Mouse (Mus musculus): ENCODE data around the gene Isoc2a. TPM values are rescaled to one million over a fixed set of nuclear protein-coding genes. Genes with fewer than 3 reads are reported as not detected.
A peak's percentile ranks its signal among the peaks of the same experiment; 100 is the strongest.

Isoc2a gene
- polyA plus RNA-seq, 1 experiment, result 4.3 TPM

DNA sequence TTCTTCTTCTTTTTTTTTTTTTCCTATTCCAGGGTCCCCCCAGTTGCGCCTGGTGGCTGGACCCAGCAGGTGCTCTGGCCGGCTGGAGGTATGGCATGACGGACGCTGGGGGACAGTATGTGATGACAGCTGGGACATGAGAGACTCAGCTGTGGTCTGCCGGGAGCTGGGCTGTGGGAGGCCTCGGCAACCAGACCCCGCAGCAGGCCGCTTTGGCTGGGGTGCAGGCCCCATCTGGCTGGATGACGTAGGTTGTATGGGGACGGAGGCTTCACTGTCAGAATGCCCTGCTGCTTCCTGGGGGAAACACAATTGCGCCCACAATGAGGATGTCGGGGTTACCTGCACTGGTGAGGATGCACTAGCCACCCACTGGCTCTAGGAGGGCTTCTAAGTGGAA lies 56.1 kb downstream of the Isoc2a start:
- no peak for TF ChIP-seq CTCF (IDR thresholded peaks at IDR 0.05; ENCODE audit: low read depth, low read length)
- TF ChIP-seq EP300 (IDR thresholded peaks at IDR 0.05; ENCODE audit: insufficient read depth, low read depth, low read length), result no peak
- no peak for TF ChIP-seq POLR2A (IDR thresholded peaks at IDR 0.05; ENCODE audit: insufficient read depth, low read length)
- H3K36me3 ChIP-seq (ENCODE audit: control insufficient read depth, insufficient read depth, low read length, poor library complexity, severe bottlenecking), result no peaks in the 10 kb centered on the region

DNA sequence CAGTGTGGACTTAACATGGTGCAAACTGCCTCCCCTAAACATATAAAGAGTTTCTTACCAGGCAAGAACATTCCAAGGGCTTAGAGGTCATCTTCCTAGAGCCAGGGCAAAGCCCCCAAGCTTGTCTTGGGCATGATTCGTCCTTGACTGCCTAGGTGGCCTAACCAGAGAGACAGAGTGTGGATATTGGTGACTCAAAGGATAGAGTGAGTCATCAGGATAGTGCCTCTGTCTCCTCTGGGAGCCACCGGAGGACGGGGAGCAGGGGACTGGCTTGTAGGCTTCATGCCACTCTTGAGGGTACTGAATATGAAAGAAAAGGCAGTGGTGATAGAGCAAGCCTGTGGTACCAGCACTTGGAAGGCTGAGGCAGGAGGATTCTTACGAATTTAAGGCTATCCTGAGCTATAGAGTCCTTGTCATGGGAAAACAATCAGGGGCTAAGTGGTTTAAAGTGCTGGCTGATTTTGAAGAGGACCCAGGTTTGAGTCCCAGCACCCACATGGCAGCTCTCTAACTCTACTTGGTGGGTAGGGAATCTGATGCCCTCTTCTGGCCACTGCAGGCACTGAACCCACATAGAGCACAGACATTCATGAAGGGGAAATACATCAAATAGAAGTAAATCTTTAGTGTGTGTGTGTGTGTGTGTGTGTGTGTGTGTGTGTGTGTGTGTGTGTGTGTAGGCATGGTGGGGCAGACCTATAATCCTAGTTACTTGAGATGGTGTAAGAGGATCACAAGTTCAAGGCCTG lies 57.4 kb downstream of the Isoc2a start:
- H3K27me3 ChIP-seq (ENCODE audit: control insufficient read depth, insufficient read depth, low read length, poor library complexity, severe bottlenecking), result no peaks in the 10 kb centered on the region
- H3K9ac ChIP-seq (ENCODE audit: low read depth, poor library complexity, severe bottlenecking), result no peak overlapping the region
- no peak overlapping the region for H3K4me3 ChIP-seq (ENCODE audit: low read depth, low read length)
- H3K4me1 ChIP-seq (ENCODE audit: control insufficient read depth, insufficient read depth, low read length), result no peaks in the 10 kb centered on the region
- no peaks in the 10 kb centered on the region for H3K9me3 ChIP-seq (replicated peaks; ENCODE audit: control insufficient read depth, insufficient read depth, low read length, poor library complexity, severe bottlenecking)
- H3K36me3 ChIP-seq (ENCODE audit: control insufficient read depth, insufficient read depth, low read length, poor library complexity, severe bottlenecking), result no peaks in the 10 kb centered on the region
- no peak overlapping the region for H3K27ac ChIP-seq (ENCODE audit: insufficient read depth, low read length)
- TF ChIP-seq CTCF (IDR thresholded peaks at IDR 0.05; ENCODE audit: low read depth, low read length) (peak; percentile 40), EP300 (IDR thresholded peaks at IDR 0.05; ENCODE audit: insufficient read depth, low read depth, low read length) (no peak), POLR2A (IDR thresholded peaks at IDR 0.05; ENCODE audit: insufficient read depth, low read length) (no peak)

More for the DNA sequence above, 56.1 kb downstream of the Isoc2a start:
- no peak overlapping the region for H3K9ac ChIP-seq (ENCODE audit: low read depth, poor library complexity, severe bottlenecking)
- H3K4me1 ChIP-seq (ENCODE audit: control insufficient read depth, insufficient read depth, low read length), result no peaks in the 10 kb centered on the region
- H3K27ac ChIP-seq (ENCODE audit: insufficient read depth, low read length), result no peak overlapping the region
- H3K27me3 ChIP-seq (ENCODE audit: control insufficient read depth, insufficient read depth, low read length, poor library complexity, severe bottlenecking), result no peaks in the 10 kb centered on the region
- no peak overlapping the region for H3K4me3 ChIP-seq (ENCODE audit: low read depth, low read length)
- H3K9me3 ChIP-seq (replicated peaks; ENCODE audit: control insufficient read depth, insufficient read depth, low read length, poor library complexity, severe bottlenecking), result no peaks in the 10 kb centered on the region

DNA sequence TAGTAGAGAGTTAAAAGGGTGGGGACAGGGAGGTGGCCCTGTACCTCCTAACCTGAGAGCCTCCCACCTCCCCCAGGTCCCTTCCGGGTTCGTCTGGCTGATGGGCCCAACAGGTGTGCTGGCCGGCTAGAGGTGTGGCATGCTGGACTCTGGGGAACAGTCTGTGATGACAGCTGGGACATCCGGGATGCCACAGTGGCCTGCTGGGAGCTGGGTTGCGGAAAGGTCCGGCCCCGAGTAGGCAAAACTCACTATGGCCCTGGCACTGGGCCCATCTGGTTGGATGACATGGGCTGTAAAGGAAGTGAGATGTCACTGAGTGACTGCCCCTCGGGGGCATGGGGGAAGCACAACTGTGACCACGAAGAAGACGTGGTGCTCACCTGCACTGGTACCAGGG lies 59.9 kb downstream of the Isoc2a start:
- Histone ChIP-seq H3K27ac (ENCODE audit: insufficient read depth, low read length) (no peak overlapping the region), H3K4me1 (ENCODE audit: control insufficient read depth, insufficient read depth, low read length) (no peaks in the 10 kb centered on the region), H3K27me3 (ENCODE audit: control insufficient read depth, insufficient read depth, low read length, poor library complexity, severe bottlenecking) (no peaks in the 10 kb centered on the region), H3K9me3 (replicated peaks; ENCODE audit: control insufficient read depth, insufficient read depth, low read length, poor library complexity, severe bottlenecking) (no peaks in the 10 kb centered on the region), H3K36me3 (ENCODE audit: control insufficient read depth, insufficient read depth, low read length, poor library complexity, severe bottlenecking) (no peaks in the 10 kb centered on the region), H3K4me3 (ENCODE audit: low read depth, low read length) (no peak overlapping the region), H3K9ac (ENCODE audit: low read depth, poor library complexity, severe bottlenecking) (no peak overlapping the region)
- no peak for TF ChIP-seq CTCF (IDR thresholded peaks at IDR 0.05; ENCODE audit: low read depth, low read length)
- TF ChIP-seq EP300 (IDR thresholded peaks at IDR 0.05; ENCODE audit: insufficient read depth, low read depth, low read length), result no peak
- no peak for TF ChIP-seq POLR2A (IDR thresholded peaks at IDR 0.05; ENCODE audit: insufficient read depth, low read length)

DNA sequence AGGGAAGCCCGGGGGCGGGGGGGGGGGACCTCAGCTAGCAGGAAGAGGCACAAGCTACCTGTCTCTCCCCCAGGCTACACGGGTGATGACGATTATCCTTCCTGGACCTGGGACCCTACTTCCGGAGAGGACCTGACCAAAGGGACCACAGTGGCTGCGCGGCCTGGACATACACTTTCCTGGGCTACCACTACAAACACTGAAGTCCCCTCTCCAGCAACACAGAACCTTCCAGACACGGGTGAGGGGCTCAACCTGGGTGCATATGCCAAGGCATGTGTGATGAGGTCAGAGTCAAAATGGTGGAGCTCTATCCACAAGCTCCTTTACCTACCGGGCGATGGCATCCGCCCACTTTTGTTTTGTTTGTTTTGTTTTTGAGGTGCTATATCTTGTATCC lies 60.4 kb downstream of the Isoc2a start:
- H3K4me1 ChIP-seq (ENCODE audit: control insufficient read depth, insufficient read depth, low read length), result no peaks in the 10 kb centered on the region
- H3K36me3 ChIP-seq (ENCODE audit: control insufficient read depth, insufficient read depth, low read length, poor library complexity, severe bottlenecking), result no peaks in the 10 kb centered on the region
- TF ChIP-seq POLR2A (IDR thresholded peaks at IDR 0.05; ENCODE audit: insufficient read depth, low read length), result no peak
- TF ChIP-seq EP300 (IDR thresholded peaks at IDR 0.05; ENCODE audit: insufficient read depth, low read depth, low read length), result no peak
- no peak for TF ChIP-seq CTCF (IDR thresholded peaks at IDR 0.05; ENCODE audit: low read depth, low read length)
- no peak overlapping the region for H3K27ac ChIP-seq (ENCODE audit: insufficient read depth, low read length)
- H3K27me3 ChIP-seq (ENCODE audit: control insufficient read depth, insufficient read depth, low read length, poor library complexity, severe bottlenecking), result no peaks in the 10 kb centered on the region
- H3K9ac ChIP-seq (ENCODE audit: low read depth, poor library complexity, severe bottlenecking), result no peak overlapping the region
- H3K4me3 ChIP-seq (ENCODE audit: low read depth, low read length), result no peak overlapping the region
- no peaks in the 10 kb centered on the region for H3K9me3 ChIP-seq (replicated peaks; ENCODE audit: control insufficient read depth, insufficient read depth, low read length, poor library complexity, severe bottlenecking)

DNA sequence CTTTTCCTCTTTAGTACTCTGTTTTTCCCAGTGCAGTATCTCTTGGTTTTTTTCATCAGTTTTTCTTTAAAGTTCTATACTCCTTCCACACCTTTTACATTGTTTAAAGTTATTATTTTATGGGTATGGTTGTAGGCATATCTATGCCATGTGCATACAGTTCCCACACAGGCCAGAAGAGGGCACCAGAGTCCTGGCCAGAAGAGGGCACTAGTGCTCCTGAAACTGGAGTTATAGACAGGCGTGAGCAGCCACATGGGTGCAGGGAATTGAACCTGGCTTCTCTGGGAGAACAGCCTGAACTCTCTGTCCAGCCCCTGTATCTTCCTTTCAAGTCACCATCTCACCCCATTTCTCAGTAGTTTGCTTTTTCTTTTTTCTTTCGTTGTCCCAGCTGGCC lies 61.5 kb downstream of the Isoc2a start:
- no peak overlapping the region for H3K9ac ChIP-seq (ENCODE audit: low read depth, poor library complexity, severe bottlenecking)
- TF ChIP-seq POLR2A (IDR thresholded peaks at IDR 0.05; ENCODE audit: insufficient read depth, low read length) (no peak), EP300 (IDR thresholded peaks at IDR 0.05; ENCODE audit: insufficient read depth, low read depth, low read length) (0 out of 2 replicates have a peak, but pooled peaks have one; percentile 13), CTCF (IDR thresholded peaks at IDR 0.05; ENCODE audit: low read depth, low read length) (peak; percentile 99)
- H3K36me3 ChIP-seq (ENCODE audit: control insufficient read depth, insufficient read depth, low read length, poor library complexity, severe bottlenecking), result no peaks in the 10 kb centered on the region
- no peak overlapping the region for H3K27ac ChIP-seq (ENCODE audit: insufficient read depth, low read length)
- no peaks in the 10 kb centered on the region for H3K27me3 ChIP-seq (ENCODE audit: control insufficient read depth, insufficient read depth, low read length, poor library complexity, severe bottlenecking)
- H3K4me1 ChIP-seq (ENCODE audit: control insufficient read depth, insufficient read depth, low read length), result no peaks in the 10 kb centered on the region
- H3K4me3 ChIP-seq (ENCODE audit: low read depth, low read length), result no peak overlapping the region
- H3K9me3 ChIP-seq (replicated peaks; ENCODE audit: control insufficient read depth, insufficient read depth, low read length, poor library complexity, severe bottlenecking), result no peaks in the 10 kb centered on the region

DNA sequence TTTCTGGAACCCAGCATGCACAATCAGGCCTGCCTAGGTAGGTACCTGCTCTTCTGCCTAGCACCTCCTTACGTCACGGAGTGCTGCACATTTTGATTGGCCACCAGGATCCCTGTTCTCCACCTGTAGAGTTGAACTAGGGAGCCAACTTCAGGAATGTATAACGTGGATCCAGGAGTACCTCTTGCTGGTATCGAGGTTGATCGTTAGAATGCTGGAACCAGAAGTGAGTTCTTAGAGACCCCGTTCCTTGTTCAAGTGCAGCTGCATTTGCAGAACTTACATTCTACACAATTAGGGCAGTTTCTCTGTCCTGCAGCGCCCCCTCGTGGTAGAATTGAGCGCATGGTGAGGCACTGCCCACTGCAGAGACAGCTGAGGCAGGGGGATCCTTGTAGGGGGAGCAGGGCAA lies 63.1 kb downstream of the Isoc2a start:
- peak; percentile 93 for TF ChIP-seq CTCF (IDR thresholded peaks at IDR 0.05; ENCODE audit: low read depth, low read length)
- no peak for TF ChIP-seq EP300 (IDR thresholded peaks at IDR 0.05; ENCODE audit: insufficient read depth, low read depth, low read length)
- Histone ChIP-seq H3K27me3 (ENCODE audit: control insufficient read depth, insufficient read depth, low read length, poor library complexity, severe bottlenecking) (no peaks in the 10 kb centered on the region), H3K9me3 (replicated peaks; ENCODE audit: control insufficient read depth, insufficient read depth, low read length, poor library complexity, severe bottlenecking) (no peaks in the 10 kb centered on the region), H3K4me3 (ENCODE audit: low read depth, low read length) (no peak overlapping the region), H3K9ac (ENCODE audit: low read depth, poor library complexity, severe bottlenecking) (no peak overlapping the region), H3K36me3 (ENCODE audit: control insufficient read depth, insufficient read depth, low read length, poor library complexity, severe bottlenecking) (no peaks in the 10 kb centered on the region), H3K4me1 (ENCODE audit: control insufficient read depth, insufficient read depth, low read length) (no peaks in the 10 kb centered on the region), H3K27ac (ENCODE audit: insufficient read depth, low read length) (no peak overlapping the region)
